Mouse (Mus musculus) cerebellum, postnatal 10 days (tissue): ENCODE data around the gene Tubgcp2.

Source experiments
- DNase-seq, 2 experiments: peaks; one replicate each; pipeline ENCODE4 v3.0.0; 2021; ENCODE audit warnings: mixed read lengths in 2 of 2

Gene Tubgcp2

DNA sequence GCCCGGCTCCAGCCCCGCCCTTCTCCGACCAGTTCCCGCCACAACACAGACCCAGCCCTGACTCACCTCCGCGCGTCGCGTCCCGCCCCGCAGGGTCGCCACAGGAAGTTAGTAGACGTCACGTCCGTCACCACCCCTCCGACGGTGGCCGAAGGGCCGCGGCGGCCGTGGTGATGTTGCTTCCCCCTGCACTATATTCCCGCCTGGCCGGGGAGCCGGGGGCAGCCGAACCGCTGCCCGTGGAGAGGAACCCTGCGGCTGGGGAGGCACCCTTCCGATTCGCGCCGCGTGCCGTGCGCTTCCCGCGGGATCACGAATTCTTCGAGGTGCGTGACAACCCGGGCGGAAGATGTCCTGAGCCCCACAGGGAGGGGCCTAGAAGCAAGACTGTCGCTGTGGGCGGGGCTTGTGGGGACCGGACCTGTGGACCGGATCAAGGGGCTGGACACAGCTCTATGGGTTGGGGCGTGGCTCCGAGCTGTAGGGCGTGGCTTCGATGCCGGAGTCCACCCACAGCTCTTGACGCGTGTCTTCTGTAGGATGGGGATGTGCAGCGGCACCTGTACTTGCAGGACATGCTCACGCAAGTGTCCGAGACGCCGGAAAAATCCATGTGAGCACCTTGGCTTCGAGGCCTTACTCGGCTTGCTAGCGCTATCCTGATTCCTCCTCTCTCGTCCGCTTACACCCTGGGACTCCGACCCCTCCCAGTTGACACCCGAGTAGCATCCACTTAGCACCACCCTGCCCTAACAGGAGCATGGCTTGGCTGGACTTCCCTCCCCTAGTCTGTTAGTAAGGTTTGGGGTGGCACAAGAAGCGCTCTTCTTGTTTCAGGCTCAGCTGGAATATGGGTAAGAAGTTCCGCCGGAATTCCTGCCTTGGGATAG lies at the start of gene Tubgcp2, which contains the start of gene Zfp511:
TSS of gene Tubgcp2 (minus strand) at position 389 of the 890 bp plus-strand sequence.
TSS of gene Zfp511 (plus strand) at position 111 of the 890 bp plus-strand sequence.
- DNase-seq: peak; percentile 97 to 98

DNA sequence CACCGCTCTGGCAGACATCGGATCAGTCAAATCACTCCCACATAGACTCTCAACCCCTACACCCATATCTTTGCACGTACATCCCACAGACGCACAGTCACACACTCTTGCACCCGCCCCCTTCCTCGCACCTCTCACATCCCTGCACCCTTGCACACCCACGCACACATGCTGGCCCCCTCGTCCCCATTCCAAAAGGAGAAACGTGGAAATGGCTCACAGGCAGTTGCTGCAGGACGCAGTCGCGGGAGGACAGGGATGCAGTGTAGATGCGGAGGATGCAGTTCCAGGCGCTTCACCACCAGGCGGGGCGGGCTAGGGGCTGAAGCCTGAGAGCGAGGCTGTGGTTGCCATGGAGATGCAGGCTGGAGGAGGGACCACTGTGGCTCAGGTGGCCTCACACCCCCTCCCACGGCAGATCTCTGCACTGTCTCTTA lies 45.8 kb upstream of the Tubgcp2 start, which contains the start of gene Caly:
TSS of gene Caly (minus strand) at position 307 of the 437 bp plus-strand sequence.
- peak; percentile 95 for DNase-seq

GRCm38 (mm10) chr7:140081408-140082241 lies 45.2 kb upstream of the Tubgcp2 start:
- DNase-seq: peak; percentile 63 to 66

DNA sequence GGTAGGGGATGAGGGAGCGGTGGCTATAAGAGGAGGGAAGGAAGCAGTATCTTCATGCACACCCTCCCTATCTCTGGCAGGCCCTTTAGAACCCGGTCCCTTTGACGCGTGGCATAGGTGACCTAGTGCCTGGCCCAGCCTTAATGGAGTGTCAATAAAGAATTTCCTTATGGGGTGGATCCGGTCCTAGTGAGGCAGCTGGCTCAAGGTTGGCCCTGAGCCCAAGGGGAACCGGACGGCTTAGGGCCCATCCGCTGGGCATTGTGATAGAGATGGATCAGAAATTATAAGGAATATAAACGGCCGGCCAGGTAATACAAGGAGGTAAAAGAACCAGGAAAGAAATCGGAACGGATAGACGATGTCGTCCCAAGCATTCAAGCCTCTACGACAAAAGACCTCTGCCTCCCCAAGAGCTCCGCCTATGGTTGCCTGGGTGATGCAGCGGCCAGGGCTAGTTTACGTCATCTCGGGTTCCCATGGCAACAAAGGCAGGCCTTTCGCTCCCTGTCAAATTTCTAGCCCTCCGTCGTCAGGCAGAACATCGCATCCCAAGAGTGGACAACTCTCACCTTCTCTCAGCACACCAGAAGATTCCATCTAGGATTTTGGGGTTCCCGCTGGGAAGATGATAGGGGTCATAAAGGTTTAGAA lies 44.2 kb upstream of the Tubgcp2 start:
- DNase-seq: peak; percentile 96

DNA sequence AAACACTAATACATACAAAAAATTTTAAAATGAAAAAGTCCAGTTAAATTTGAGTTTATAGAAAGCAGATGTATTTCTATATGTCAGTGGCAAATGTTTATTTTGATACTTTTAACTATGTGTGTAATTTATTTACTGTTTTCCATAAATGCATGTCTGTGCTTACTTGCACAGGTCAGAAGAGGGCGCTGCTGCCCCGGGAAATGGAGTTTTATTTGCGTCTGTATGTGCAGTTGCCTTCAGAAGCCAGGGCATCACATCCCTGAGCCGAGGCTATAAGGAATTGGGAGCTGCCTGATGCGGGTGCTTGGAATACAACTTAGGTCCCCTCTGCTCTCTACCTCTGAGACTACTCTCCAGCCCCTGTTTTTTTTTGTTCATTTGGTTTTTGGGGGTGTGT lies 42.2 kb upstream of the Tubgcp2 start:
- DNase-seq: peak; percentile 85 to 86

DNA sequence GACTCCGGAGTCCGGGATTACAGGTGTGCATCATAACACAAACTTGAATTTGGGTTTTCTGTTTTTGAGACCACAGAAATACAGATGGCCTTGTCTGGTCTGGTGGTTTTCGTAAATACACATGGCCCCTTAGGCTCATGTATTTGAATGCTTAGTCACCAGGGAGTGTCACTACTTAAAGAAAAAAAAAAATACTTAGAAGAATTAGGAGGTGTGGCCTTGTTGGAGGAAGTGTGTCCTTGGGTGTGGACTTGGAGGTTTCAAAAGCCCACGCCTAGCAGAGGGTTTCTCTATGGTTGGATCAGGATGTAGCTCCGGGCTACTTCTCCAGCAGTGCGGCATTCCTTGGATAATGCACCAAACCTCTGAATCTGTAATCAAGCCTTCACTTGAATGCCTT lies 41.2 kb upstream of the Tubgcp2 start:
- no peak for DNase-seq

GRCm38 (mm10) chr7:140070042-140070711 lies 33.7 kb upstream of the Tubgcp2 start:
- DNase-seq: no peak

GRCm38 (mm10) chr7:140067397-140067796 lies 30.9 kb upstream of the Tubgcp2 start:
- DNase-seq: no peak

DNA sequence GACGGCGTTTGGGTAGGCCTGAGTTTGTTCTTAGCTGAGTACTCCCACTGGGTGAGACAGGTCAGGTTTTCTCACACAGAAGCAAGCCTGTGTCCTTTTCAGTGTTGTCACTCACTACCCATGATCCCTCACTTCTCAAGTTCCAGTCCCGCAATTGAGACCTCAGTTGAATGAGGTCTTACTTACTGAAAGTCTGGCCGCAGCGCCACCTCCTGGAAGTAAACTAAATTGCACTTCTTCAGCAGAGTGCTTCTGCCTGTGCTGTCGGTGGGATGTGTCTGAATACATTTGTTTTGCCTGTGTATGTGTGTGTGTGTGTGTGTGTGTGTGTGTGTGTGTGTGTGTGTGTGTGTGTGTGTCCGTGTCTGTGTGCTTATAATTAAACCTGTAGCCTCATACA lies 26.6 kb upstream of the Tubgcp2 start:
- peak; percentile 87 to 89 for DNase-seq

DNA sequence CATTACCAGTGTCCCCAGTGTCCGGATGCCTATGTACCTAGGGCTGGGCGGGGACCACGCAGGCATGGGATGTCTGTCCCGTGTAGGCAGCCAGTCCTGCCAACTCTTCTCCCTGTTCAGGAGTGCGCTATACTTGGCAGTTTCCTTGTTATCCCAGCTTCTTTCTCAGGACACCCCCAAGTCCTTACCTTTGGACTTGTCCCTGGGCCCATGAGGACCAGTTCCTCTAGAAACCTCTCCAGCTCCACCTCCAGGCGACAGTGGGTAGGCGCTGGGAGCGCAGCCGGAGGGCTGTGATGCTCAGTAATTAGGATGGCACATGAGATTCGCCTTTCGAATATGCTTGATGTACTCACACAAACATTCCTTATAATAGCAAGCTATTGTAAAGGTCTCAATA lies 25.8 kb upstream of the Tubgcp2 start:
- DNase-seq: peak; percentile 55 to 62

DNA sequence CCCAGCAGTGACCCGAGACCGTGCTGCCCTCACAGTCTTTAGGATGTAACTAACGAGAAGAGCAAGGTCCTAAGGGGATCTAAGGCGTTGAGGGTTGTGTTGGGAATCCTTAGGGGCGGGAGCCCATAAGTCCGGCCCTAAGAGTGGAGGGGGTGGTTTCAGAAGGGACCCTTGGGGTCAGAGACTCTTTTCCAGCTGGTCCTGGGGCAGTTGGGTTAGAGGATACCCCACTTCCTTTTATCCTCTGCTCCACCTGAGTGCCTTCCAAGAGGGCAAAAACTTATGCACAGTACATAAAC lies 25.3 kb upstream of the Tubgcp2 start:
- no peak for DNase-seq

DNA sequence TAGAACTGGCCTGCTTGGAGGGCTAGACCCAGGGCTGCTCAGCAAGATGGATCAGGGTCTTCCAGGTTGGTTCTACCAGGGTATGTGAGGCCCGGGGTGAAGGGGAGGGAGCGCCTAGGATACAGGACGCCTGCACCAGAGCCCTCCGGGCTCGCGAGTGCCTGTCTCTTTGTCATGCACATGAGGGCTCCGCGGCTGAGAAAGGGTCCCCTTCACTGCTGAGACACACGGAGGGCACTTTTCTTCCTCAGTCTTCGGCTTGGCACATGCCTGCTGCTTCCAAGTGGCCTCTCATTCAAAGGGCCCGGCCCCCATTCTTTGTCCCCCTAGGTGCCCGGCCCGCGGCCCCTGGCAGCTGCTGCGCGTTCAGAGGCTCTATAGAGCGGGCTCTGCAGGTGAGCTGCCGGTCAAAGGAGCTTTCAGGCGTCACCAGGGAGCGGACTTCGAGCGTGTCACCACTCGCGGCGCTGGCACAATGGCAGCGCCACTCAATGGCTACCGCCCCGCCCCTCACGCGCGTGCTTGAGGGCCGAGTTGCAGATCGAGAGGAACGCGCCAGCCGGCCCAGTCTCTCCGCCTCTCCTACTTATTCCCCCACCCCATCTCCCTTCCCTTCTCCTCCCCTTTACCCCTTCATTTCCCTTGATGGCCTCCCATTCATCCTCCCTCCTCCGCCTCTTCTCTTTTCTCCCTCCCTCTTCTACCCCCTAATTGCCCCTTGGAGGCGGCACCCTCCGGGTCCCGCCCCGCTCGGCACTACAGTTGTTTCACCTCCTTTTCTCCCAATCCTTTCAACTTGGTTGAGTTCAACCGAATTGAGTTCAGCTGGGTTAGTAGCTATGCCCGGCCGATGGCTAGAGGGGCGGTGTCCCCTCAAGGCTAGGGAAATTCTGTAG lies 24.7 kb upstream of the Tubgcp2 start:
- DNase-seq: peak; percentile 49 to 58

- no peak for DNase-seq
Measured at GRCm38 (mm10) chr7:140059601-140060000, 23.1 kb upstream of the Tubgcp2 start.

- DNase-seq: no peak
Measured at GRCm38 (mm10) chr7:140058528-140058927, 22.1 kb upstream of the Tubgcp2 start.

DNA sequence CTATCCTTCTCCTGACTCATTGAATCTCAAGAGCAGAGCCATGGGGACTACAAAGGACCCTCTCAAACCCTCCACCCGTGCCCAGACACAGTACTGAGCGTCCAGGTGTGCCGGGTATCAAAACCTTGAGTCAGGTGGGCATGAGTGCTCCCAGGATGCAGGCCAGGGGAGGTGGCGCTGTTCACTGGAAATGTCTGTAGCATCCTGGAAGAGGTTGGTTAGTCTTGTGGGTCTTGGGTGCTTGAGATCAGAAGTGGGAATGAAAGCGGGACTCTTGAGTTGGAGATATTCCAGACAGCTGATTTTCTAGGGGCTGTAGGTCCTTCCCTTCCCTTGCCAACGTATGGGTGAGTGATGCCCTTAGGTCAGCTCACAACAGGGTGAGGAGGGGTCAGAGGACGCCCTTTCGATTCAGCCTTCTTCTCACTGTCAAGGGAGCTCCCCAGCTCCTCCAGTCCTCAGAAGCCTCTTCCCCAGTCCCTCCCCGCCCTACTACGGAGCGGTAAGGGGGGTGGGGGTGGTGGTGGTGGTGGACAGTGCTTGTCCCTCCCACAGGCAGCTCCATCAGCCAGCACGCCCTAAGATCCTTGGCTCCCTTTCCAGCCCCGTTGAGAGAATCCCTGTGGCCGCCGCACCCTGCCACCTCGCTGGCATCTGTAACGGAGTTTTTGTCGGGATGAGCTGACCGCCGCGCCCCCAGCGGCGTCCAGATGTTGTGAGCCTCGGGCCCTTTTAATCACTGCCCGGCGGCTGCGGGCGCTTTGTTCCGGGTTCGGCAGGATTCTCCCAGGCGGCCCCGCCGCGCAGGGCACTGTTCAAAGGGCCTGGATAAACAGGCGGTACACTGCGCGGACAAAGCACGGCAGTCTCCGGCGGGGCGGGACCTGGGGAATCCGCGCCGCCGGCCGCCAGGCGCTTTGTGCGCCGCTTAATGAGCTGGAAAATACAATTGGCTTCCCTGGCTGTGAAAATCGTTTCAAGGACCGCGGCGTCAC lies 21.2 kb upstream of the Tubgcp2 start:
- peak; percentile 53 to 65 for DNase-seq

- DNase-seq: no peak
Measured at GRCm38 (mm10) chr7:140054124-140054523, 17.7 kb upstream of the Tubgcp2 start.

DNA sequence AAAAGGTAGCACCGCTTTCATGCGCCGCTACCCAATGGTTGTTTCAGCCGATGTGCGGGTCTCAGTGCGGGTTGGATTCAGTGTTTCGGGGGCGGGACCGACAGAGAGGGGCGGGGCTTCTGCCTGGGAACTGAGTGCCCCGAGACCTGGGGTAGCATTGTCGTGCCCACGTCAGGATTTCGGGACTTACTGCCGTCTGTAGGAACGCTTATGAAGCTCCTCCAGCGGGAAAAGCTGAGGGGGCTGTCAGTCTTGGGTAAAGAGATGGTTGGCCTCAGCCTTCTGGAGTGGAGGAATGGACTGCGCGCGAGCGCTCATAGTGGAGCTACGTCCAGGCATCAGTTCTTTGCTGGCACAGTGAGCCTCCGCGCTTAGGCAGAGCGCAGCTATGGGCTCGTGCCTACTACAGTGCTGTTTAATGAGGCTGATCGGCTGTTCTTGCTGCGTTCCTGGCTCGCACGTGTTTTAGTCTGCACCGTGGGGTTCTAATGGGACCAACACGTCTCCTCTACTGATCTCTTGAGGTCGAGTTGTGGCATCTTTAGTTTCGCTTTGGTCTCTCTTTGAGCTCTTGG lies 12.7 kb upstream of the Tubgcp2 start:
- peak; percentile 45 to 47 for DNase-seq

- DNase-seq: peak in 1 of 2 experiments; percentile 20
Measured at GRCm38 (mm10) chr7:140048361-140049114, 12.1 kb upstream of the Tubgcp2 start, which contains the start of gene Msx3. TSS of gene Msx3 (minus strand) at chr7:140049089.

DNA sequence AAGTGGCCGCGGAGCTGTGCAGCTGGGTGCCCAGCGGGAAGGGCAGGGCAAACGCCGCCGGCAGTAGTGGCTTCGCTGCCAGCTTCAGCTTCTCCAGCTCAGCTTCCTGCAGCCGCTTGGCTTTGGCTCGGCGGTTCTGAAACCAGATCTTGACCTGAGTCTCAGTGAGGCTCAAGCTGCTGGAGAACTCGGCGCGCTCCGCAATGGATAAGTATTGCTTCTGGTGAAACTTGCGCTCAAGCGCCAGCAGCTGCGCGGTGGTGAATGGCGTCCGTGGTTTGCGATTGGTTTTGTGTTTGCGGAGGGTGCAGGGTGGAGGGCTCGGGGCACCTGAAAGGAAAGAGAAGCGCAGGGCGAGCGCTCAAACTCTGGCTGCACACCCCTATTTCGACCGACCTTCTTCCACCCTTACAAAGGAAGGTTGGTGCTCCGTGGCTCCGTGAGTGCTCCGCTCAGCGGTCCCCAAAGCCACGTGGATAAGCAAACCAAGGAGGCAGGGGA lies 11.4 kb upstream of the Tubgcp2 start:
- peak; percentile 52 to 68 for DNase-seq
